Mouse (Mus musculus) Muller cell, postnatal 12 days (primary cell): ENCODE measurements around the gene Unc5b.
"Not testable (repeated sequence)": the region's sequence is repeated elsewhere in the genome, so short reads cannot be mapped to it uniquely, and the experiment has no call there.

Experiments
- DNase-seq: peaks from one replicate; pipeline ENCODE4 v3.0.0-alpha.2; 2015; ENCODE audit errors: inconsistent ontology term

The Unc5b gene

GRCm38 (mm10) chr10:60753261-60753660 is 78.1 kb downstream of the Unc5b start:
- no peak for DNase-seq

- peak; percentile 98 for DNase-seq
These were observed 79.1 kb downstream of the Unc5b start, which contains the start of gene Slc29a3 for GRCm38 (mm10) chr10:60752040-60753020. TSS of gene Slc29a3 (minus strand) at chr10:60752794.

GRCm38 (mm10) chr10:60747667-60748212 is 83.6 kb downstream of the Unc5b start:
- peak; percentile 20 for DNase-seq

- DNase-seq: no peak
These were observed 84.9 kb downstream of the Unc5b start for GRCm38 (mm10) chr10:60746512-60746911.

GRCm38 (mm10) chr10:60744543-60745290 is 86.7 kb downstream of the Unc5b start:
- no peak for DNase-seq

- DNase-seq: no peak
These were observed 87.7 kb downstream of the Unc5b start for GRCm38 (mm10) chr10:60743681-60744080.

- DNase-seq: no peak
These were observed 88.4 kb downstream of the Unc5b start for GRCm38 (mm10) chr10:60742942-60743341.

GRCm38 (mm10) chr10:60742296-60742695 is 89.1 kb downstream of the Unc5b start:
- not testable (repeated sequence) for DNase-seq

GRCm38 (mm10) chr10:60741435-60741834 is 89.9 kb downstream of the Unc5b start:
- no peak for DNase-seq

- no peak for DNase-seq
These were observed 91.6 kb downstream of the Unc5b start for GRCm38 (mm10) chr10:60739619-60740363.

- DNase-seq: no peak
These were observed 93.3 kb downstream of the Unc5b start for GRCm38 (mm10) chr10:60737886-60738640.

GRCm38 (mm10) chr10:60737169-60737728 is 94.1 kb downstream of the Unc5b start:
- no peak for DNase-seq

- no peak for DNase-seq
These were observed 95.6 kb downstream of the Unc5b start for GRCm38 (mm10) chr10:60735737-60736136.

GRCm38 (mm10) chr10:60733471-60733870 is 97.9 kb downstream of the Unc5b start:
- no peak for DNase-seq

- peak; percentile 9 for DNase-seq
These were observed 99.0 kb downstream of the Unc5b start for GRCm38 (mm10) chr10:60732397-60732861.

- DNase-seq: no peak
These were observed 99.6 kb downstream of the Unc5b start for GRCm38 (mm10) chr10:60731742-60732141.

- DNase-seq: no peak
These were observed 104.1 kb downstream of the Unc5b start for GRCm38 (mm10) chr10:60727301-60727700.

GRCm38 (mm10) chr10:60726896-60727295 is 104.5 kb downstream of the Unc5b start:
- DNase-seq: no peak

- DNase-seq: no peak
These were observed 106.9 kb downstream of the Unc5b start for GRCm38 (mm10) chr10:60724496-60724895.

GRCm38 (mm10) chr10:60723345-60723744 is 108.0 kb downstream of the Unc5b start:
- no peak for DNase-seq
